Mouse (Mus musculus): ENCODE measurements at regions not wholly inside any gene's neighbourhood (a gene's known extent, or its start where the extent isn't known, plus 50 kb on each side); places are given as distances from the start of the nearest gene placed in this dataset.

- DNase-seq: peak; percentile 73 to 87
Measured at GRCm38 (mm10) chr14:55168336-55168909, 51.7 kb upstream of the Jph4 start.

GRCm38 (mm10) chr14:55169021-55169855 lies 52.5 kb upstream of the Jph4 start:
- peak in 1 of 2 experiments; percentile 51 for DNase-seq

GRCm38 (mm10) chr14:55169856-55170117 lies 52.0 kb upstream of the Dhrs2 start:
- DNase-seq: no peak

- DNase-seq: peak; percentile 89 to 94
Measured at GRCm38 (mm10) chr14:55171311-55172049, 50.3 kb upstream of the Dhrs2 start.
